Mouse (Mus musculus) limb, embryonic 14.5 days (tissue): Measurements from ENCODE around the gene Abcc3. TPM values are rescaled to one million over a fixed set of nuclear protein-coding genes. Genes with fewer than 3 reads are reported as not detected.

Experiments used
- ATAC-seq: fragments of 200-750 bp; cut with Nextera tagmentation; 2 replicates; pipeline ENCODE4 v1.8.0; 2017; ENCODE audit warnings: low read depth, moderate number of reproducible peaks, moderate TSS enrichment; ENCODE audit not compliant: low FRiP score
- DNase-seq: peaks from one replicate; pipeline ENCODE4 v3.0.0-alpha.2; 2015; ENCODE audit warnings: low spot score
- H3K27ac ChIP-seq: fragments of 300-500 bp; sonication (generic); replicated peaks from 2 replicates; pipeline ENCODE4 v1.5.1; 2014; ENCODE audit warnings: low read depth, mild to moderate bottlenecking, low read length, moderate library complexity, mixed read lengths
- H3K27me3 ChIP-seq: fragments of 300-500 bp; sonication (generic); 2 replicates; pipeline ENCODE4 v1.6.1; 2014; ENCODE audit warnings: low read length, mixed read lengths; ENCODE audit not compliant: control insufficient read depth, insufficient read depth
- H3K36me3 ChIP-seq: fragments of 300-500 bp; sonication (generic); 2 replicates; pipeline ENCODE4 v1.6.1; 2014; ENCODE audit warnings: mild to moderate bottlenecking, low read length, moderate library complexity, mixed read lengths; ENCODE audit not compliant: control insufficient read depth, insufficient read depth
- H3K4me1 ChIP-seq: fragments of 300-500 bp; sonication (generic); 2 replicates; pipeline ENCODE4 v1.6.1; 2014; ENCODE audit warnings: antibody characterized with exemption, low read length, mixed read lengths; ENCODE audit not compliant: control insufficient read depth, insufficient read depth
- H3K4me2 ChIP-seq: fragments of 300-500 bp; sonication (generic); replicated peaks from 2 replicates; pipeline ENCODE4 v1.6.1; 2014; ENCODE audit warnings: low read depth, mild to moderate bottlenecking, low read length, moderate library complexity; ENCODE audit not compliant: severe bottlenecking
- H3K4me3 ChIP-seq: fragments of 300-500 bp; sonication (generic); replicated peaks from 2 replicates; pipeline ENCODE4 v1.5.1; 2014; ENCODE audit warnings: low read length
- H3K9ac ChIP-seq: fragments of 300-500 bp; sonication (generic); 2 replicates; pipeline ENCODE4 v1.6.1; 2014; ENCODE audit warnings: mild to moderate bottlenecking, low read depth, low read length, moderate library complexity; ENCODE audit not compliant: severe bottlenecking
- H3K9me3 ChIP-seq: fragments of 300-500 bp; sonication (generic); 2 replicates; pipeline ENCODE4 v1.6.1; 2016; ENCODE audit warnings: low read length; ENCODE audit not compliant: control insufficient read depth
- POLR2A ChIP-seq: fragments of 200-500 bp; IDR thresholded peaks from 2 replicates; pipeline ENCODE4 v1.8.0; 2012; ENCODE audit warnings: inconsistent platforms, mild to moderate bottlenecking, moderate library complexity, borderline replicate concordance; ENCODE audit not compliant: insufficient read depth, insufficient read length; ENCODE audit errors: extremely low read depth
- WGBS: fragments of 180-500 bp; shearing (Covaris S2); extraction: QIAGEN DNeasy Blood & Tissue Kit; methylation state at CpG from one replicate; pipeline ENCODE4 v1.1.7; 2014; 5-methylcytosine and 5-hydroxymethylcytosine counted together
- polyA plus RNA-seq, 2 experiments: library from polyadenylated mRNA; depleted of rRNA in 1 of 2; stranded (reverse) in 1 of 2; unstranded in 1 of 2; fragments of >200 nt; fragmentation: Nextera tagmentation in 1 of 2; extraction: Ambion mirVana in 1 of 2; gene quantifications; 2 replicates each; pipeline versions ENCODE4 v1.2.1 to v1.2.3; 2012 to 2014

Abcc3 gene
- polyA plus RNA-seq, 2 experiments = 1.0 to 1.3 TPM

- ATAC-seq (no peak), DNase-seq (no peak)
- no peak overlapping the region for H3K9ac ChIP-seq
- H3K4me3 ChIP-seq = no peak overlapping the region
- peaks cover 29% of the 10 kb centered on the region for H3K36me3 ChIP-seq
- no peak overlapping the region for H3K4me2 ChIP-seq
- no peaks in the 10 kb centered on the region for H3K9me3 ChIP-seq
- H3K4me1 ChIP-seq = peaks cover 8% of the 10 kb centered on the region; the same call in 1 of the 2 replicates
- H3K27me3 ChIP-seq = no peaks in the 10 kb centered on the region
- H3K27ac ChIP-seq = no peak overlapping the region
- WGBS = 91% methylated on average over 6 of the region's 6 CpGs
- no peak for TF ChIP-seq POLR2A
Measured at GRCm38 (mm10) chr11:94332726-94333125, 60.1 kb downstream of the Abcc3 start.

DNA sequence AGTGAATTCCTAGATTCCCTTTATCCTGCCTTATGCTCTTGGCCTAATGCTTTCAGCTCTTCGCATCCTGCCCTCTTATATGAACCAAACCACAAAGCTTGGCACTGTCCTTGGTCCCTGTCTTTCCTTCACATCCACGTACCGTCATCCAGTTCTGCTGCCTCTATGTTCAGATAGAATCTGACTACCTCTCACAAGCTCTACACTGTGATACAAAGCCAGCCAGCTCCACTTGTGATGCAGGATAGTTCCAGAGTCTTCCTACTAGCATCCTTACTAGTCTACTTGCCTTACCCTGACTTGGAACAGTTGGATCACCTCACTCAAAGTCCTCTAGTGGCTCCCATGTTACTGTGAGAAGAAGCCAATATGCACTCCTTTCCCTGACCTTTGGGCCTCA is 62.6 kb downstream of the Abcc3 start:
- Histone ChIP-seq H3K9me3 (no peaks in the 10 kb centered on the region), H3K27me3 (no peaks in the 10 kb centered on the region), H3K9ac (no peak overlapping the region), H3K4me1 (peaks cover 13% of the 10 kb centered on the region), H3K27ac (no peak overlapping the region), H3K4me3 (no peak overlapping the region), H3K36me3 (peaks cover 9% of the 10 kb centered on the region), H3K4me2 (no peak overlapping the region)
- DNase-seq (no peak), ATAC-seq (no peak)
- no peak for TF ChIP-seq POLR2A
- 96% methylated on average over 3 of the region's 3 CpGs for WGBS

DNA sequence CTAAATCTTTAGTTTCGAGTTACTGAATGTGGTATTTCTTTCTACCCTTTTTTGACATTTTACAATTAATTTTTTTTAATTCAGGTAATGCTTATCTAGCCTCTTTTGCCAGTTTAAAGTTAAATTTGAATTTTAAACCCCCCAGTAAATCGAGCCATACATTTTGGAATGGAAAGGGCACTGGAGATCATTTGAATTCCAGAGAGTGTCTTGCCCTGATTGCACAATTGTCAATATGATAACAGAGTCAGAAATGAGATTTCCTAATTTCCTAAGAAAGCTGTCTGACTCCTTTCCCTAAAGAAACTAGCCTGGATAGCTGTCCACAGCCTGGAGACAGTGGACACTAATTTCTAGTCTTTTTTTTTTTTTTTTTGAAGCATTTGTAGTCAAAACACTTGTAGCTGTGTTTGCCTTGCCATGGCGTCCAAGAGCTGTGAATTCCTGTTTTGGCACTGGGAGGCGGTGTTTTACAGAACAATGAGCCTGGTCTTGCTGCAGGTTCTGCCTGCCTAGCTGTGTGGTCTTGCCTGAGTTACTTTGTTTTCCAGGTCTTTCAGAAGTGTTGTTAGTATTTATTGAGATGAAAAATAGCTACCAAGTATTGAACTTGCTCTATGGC is 63.4 kb downstream of the Abcc3 start:
- Histone ChIP-seq H3K9me3 (no peaks in the 10 kb centered on the region), H3K36me3 (peaks cover 3% of the 10 kb centered on the region), H3K9ac (no peak overlapping the region), H3K4me2 (peak overlapping the region; percentile 68; the same call in 1 of the 2 replicates), H3K27me3 (no peaks in the 10 kb centered on the region), H3K4me3 (no peak overlapping the region; the same call in 1 of the 2 replicates), H3K4me1 (peaks cover 13% of the 10 kb centered on the region), H3K27ac (no peak overlapping the region)
- WGBS = 60% methylated on average over 4 of the region's 4 CpGs
- no peak for TF ChIP-seq POLR2A
- DNase-seq = peak; percentile 29
- no peak for ATAC-seq

- no peak for TF ChIP-seq POLR2A
- Histone ChIP-seq H3K4me3 (peak overlapping the region; percentile 73), H3K4me1 (peaks cover 13% of the 10 kb centered on the region), H3K4me2 (peak overlapping the region; percentile 68), H3K9me3 (no peaks in the 10 kb centered on the region), H3K27me3 (no peaks in the 10 kb centered on the region), H3K9ac (peak overlapping the region; percentile 94), H3K36me3 (no peaks in the 10 kb centered on the region), H3K27ac (peak overlapping the region; percentile 98)
- ATAC-seq (no peak), DNase-seq (no peak)
- WGBS = 1% methylated on average over 10 of the region's 10 CpGs
Measured at GRCm38 (mm10) chr11:94328644-94329025, 64.2 kb downstream of the Abcc3 start.

DNA sequence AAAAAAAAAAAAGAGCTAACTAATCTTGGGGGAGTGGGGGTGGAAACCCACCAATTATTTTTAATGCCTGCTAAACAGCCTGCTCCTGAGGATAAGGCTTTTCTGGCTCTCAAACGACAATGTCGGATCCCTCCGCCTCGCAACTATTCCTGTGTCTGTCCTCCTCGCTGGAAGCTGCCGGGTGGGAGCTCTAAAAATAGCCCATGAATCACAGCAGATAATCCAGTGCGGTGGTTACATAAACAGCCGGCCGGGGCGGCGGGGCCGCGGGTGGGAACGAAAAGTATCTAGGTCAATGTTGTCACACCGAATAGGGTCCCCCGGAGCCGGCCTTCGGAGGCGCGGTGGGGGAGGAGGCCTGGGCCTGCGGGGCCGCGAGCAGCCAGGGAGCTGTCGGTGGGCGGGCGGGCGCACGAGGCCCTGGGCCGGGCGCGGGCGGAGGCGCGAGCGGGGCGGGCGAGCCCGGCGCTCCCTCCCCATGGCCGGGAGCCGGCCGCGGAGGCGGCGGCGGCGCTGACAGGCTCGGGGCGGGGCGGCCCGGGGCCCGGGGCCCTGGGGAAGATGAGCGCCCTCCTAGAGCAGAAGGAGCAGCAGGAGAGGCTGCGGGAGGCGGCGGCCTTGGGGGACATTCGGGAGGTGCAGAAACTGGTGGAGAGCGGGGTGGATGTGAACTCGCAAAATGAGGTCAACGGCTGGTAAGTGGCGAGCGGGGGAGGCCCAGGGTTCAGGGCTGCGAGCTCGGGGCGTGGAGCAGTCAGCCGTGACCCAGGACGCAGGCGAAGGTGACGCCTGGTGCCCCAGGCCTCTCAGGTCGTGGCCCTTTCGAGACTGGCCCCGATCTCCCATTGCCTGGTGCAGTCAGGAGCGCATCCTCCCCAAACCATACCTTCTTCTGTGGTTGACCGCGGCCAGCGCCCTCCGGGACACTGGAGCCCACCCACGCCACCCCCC is 64.8 kb downstream of the Abcc3 start, which contains the start of gene Ankrd40:
Ankrd40 (plus strand) TSS at position 309 of the 951 bp plus-strand sequence.
- Histone ChIP-seq H3K9me3 (no peaks in the 10 kb centered on the region), H3K27ac (peak within 1 kb of the TSS; percentile 98), H3K27me3 (no peaks in the 10 kb centered on the region), H3K4me2 (peak within 1 kb of the TSS; percentile 68), H3K9ac (peak within 1 kb of the TSS; percentile 94), H3K4me3 (peak within 1 kb of the TSS; percentile 73), H3K4me1 (peaks cover 13% of the 10 kb centered on the region), H3K36me3 (no peaks in the 10 kb centered on the region)
- under 1% methylated on average over 67 of the region's 78 CpGs for WGBS
- peak; percentile 91 for ATAC-seq
- peak; percentile 92 for DNase-seq
- peak; percentile 37; the same call in 1 of the 2 replicates for TF ChIP-seq POLR2A
